Mouse (Mus musculus) layer of hippocampus, postnatal 36 days (tissue): ENCODE measurements around the gene Gsn. TPM values are rescaled to one million over a fixed set of nuclear protein-coding genes. Genes with fewer than 3 reads are reported as not detected.

Experiments used
- DNase-seq, 2 experiments: peaks; one replicate each; pipeline ENCODE4 v3.0.0; 2022
- total RNA-seq, 2 experiments: library from RNA; stranded (reverse); gene quantifications; 2 replicates each; pipeline ENCODE4 v1.2.3; 2021

The Gsn gene
- total RNA-seq, 2 experiments from 2014 or later, result 73.3 to 75.0 TPM

- no peak for DNase-seq
Measured at GRCm38 (mm10) chr2:35328064-35328792, 72.0 kb downstream of the Gsn start.

- no peak for DNase-seq
Measured at GRCm38 (mm10) chr2:35329061-35329460, 72.9 kb downstream of the Gsn start.

- DNase-seq, result no peak
Measured at GRCm38 (mm10) chr2:35331205-35331604, 75.0 kb downstream of the Gsn start.

- DNase-seq, result no peak
Measured at GRCm38 (mm10) chr2:35333670-35334069, 77.5 kb downstream of the Gsn start.

- DNase-seq, result no peak
Measured at GRCm38 (mm10) chr2:35335620-35336019, 79.4 kb downstream of the Gsn start.

GRCm38 (mm10) chr2:35336388-35337280, 80.5 kb downstream of the Gsn start, which contains the start of gene Stom:
Gene Stom (minus strand): TSS chr2:35336976.
- DNase-seq, result peak; percentile 96

- no peak for DNase-seq
Measured at GRCm38 (mm10) chr2:35337419-35337818, 81.2 kb downstream of the Gsn start.

- DNase-seq, result no peak
Measured at GRCm38 (mm10) chr2:35338036-35338435, 81.9 kb downstream of the Gsn start.

GRCm38 (mm10) chr2:35338707-35339106, 82.5 kb downstream of the Gsn start:
- no peak for DNase-seq

GRCm38 (mm10) chr2:35342605-35343004, 86.4 kb downstream of the Gsn start:
- no peak for DNase-seq

- no peak for DNase-seq
Measured at GRCm38 (mm10) chr2:35345984-35346383, 89.8 kb downstream of the Gsn start.

- no peak for DNase-seq
Measured at GRCm38 (mm10) chr2:35349184-35349583, 93.0 kb downstream of the Gsn start.

Other genes starting within 250 kb of the Gsn start
- not detected for gene Hc, start 194.9 kb upstream of the Gsn start, total RNA-seq
- under 1 TPM in 1 of 2 experiments, not detected in 1; 0.55 TPM for gene AI182371, start 154.8 kb upstream of the Gsn start, total RNA-seq
- 10 to 100 TPM in 1 of 2 experiments, 1 to 10 TPM in 1; 9.9 to 11.1 TPM for gene Cntrl, start 146.9 kb upstream of the Gsn start, total RNA-seq
- 100 to 1,000 TPM; 234 to 236 TPM for gene Rab14, start 55.3 kb upstream of the Gsn start, total RNA-seq
- 1 to 10 TPM; 8.6 to 8.7 TPM for gene Stom, start 80.6 kb downstream of the Gsn start, total RNA-seq
- not detected for gene 4930568D16Rik, start 111.3 kb downstream of the Gsn start, total RNA-seq
- gene 4930402F06Rik, start 140.8 kb downstream of the Gsn start, total RNA-seq, result not detected
- gene Ggta1, start 206.9 kb downstream of the Gsn start, total RNA-seq, result 1 to 10 TPM; 1.7 to 2.6 TPM